Mouse (Mus musculus) olfactory bulb, adult 2 months (tissue): ENCODE data around the gene As3mt.

ENCODE experiments used
- CTCF ChIP-seq: fragments of 200-500 bp; IDR thresholded peaks from 2 replicates; pipeline ENCODE4 v1.5.1; 2012; ENCODE audit warnings: low read depth, mild to moderate bottlenecking, low read length, moderate library complexity; ENCODE audit not compliant: insufficient read depth
- POLR2A ChIP-seq: fragments of 200-500 bp; IDR thresholded peaks from 2 replicates; pipeline ENCODE4 v1.6.1; 2012; ENCODE audit warnings: mild to moderate bottlenecking, low read depth, low read length, moderate library complexity; ENCODE audit not compliant: insufficient read depth

- no peak for TF ChIP-seq POLR2A
- TF ChIP-seq CTCF = no peak
These were observed 1.3 kb upstream of the As3mt start for GRCm38 (mm10) chr19:46705779-46706495.
